Mouse (Mus musculus): ENCODE measurements around the gene Ssbp3. TPM values are rescaled to one million over a fixed set of nuclear protein-coding genes. Genes with fewer than 3 reads are reported as not detected.
A peak's percentile ranks its signal among the peaks of the same experiment; 100 is the strongest.

The Ssbp3 gene
- polyA plus RNA-seq, 1 experiment from 2014 or later: 31.5 TPM

GRCm38 (mm10) chr4:106911246-106911801, 823 bp downstream of the Ssbp3 start:
- under 1% methylated on average over 73 of the region's 89 CpGs for WGBS (ENCODE audit: insufficient replicate concordance)
- peaks cover 67% of the 10 kb centered on the region for H3K4me1 ChIP-seq (ENCODE audit: control insufficient read depth, low read depth, low read length)

GRCm38 (mm10) chr4:106911951-106912688, 1.6 kb downstream of the Ssbp3 start:
- H3K27ac ChIP-seq (ENCODE audit: low read length): peak overlapping the region; percentile 92
- WGBS (ENCODE audit: insufficient replicate concordance): under 1% methylated on average over 58 of the region's 73 CpGs
- no peaks in the 10 kb centered on the region for H3K27me3 ChIP-seq (ENCODE audit: control insufficient read depth, insufficient read depth, low read depth, low read length)
- H3K9ac ChIP-seq (ENCODE audit: low read depth, low read length): peak overlapping the region; percentile 100
- peak overlapping the region; percentile 100 for H3K4me3 ChIP-seq (ENCODE audit: low read depth, low read length)
- H3K4me1 ChIP-seq (ENCODE audit: control insufficient read depth, low read depth, low read length): peaks cover 65% of the 10 kb centered on the region
- H3K36me3 ChIP-seq (ENCODE audit: control insufficient read depth, insufficient read depth): peaks cover 26% of the 10 kb centered on the region
- no peaks in the 10 kb centered on the region for H3K9me3 ChIP-seq (replicated peaks; ENCODE audit: control insufficient read depth, low read length)
- peak overlapping the region; percentile 99 for H3K4me2 ChIP-seq (ENCODE audit: low read depth, low read length)
- peak; percentile 4; the same call in 1 of the 2 replicates for ATAC-seq (ENCODE audit: low read depth)

More at GRCm38 (mm10) chr4:106911246-106911801, 823 bp downstream of the Ssbp3 start:
- ATAC-seq (ENCODE audit: low read depth): peak; percentile 84
- H3K4me3 ChIP-seq (ENCODE audit: low read depth, low read length): peak overlapping the region; percentile 100
- peaks cover 18% of the 10 kb centered on the region for H3K36me3 ChIP-seq (ENCODE audit: control insufficient read depth, insufficient read depth)
- no peaks in the 10 kb centered on the region for H3K27me3 ChIP-seq (ENCODE audit: control insufficient read depth, insufficient read depth, low read depth, low read length)
- H3K27ac ChIP-seq (ENCODE audit: low read length): peak overlapping the region; percentile 99
- peak overlapping the region; percentile 99 for H3K4me2 ChIP-seq (ENCODE audit: low read depth, low read length)
- peak overlapping the region; percentile 100 for H3K9ac ChIP-seq (ENCODE audit: low read depth, low read length)
- no peaks in the 10 kb centered on the region for H3K9me3 ChIP-seq (replicated peaks; ENCODE audit: control insufficient read depth, low read length)

- Histone ChIP-seq H3K4me2 (ENCODE audit: low read depth, low read length) (peak overlapping the region; percentile 99), H3K36me3 (ENCODE audit: control insufficient read depth, insufficient read depth) (peaks cover 31% of the 10 kb centered on the region), H3K4me3 (ENCODE audit: low read depth, low read length) (peak overlapping the region; percentile 100), H3K9ac (ENCODE audit: low read depth, low read length) (peak overlapping the region; percentile 100), H3K27ac (ENCODE audit: low read length) (peak overlapping the region; percentile 92), H3K4me1 (ENCODE audit: control insufficient read depth, low read depth, low read length) (peaks cover 60% of the 10 kb centered on the region), H3K9me3 (replicated peaks; ENCODE audit: control insufficient read depth, low read length) (no peaks in the 10 kb centered on the region), H3K27me3 (ENCODE audit: control insufficient read depth, insufficient read depth, low read depth, low read length) (no peaks in the 10 kb centered on the region)
- no peak for ATAC-seq (ENCODE audit: low read depth)
- 10% methylated on average over 6 of the region's 6 CpGs for WGBS (ENCODE audit: insufficient replicate concordance)
These were observed 2.2 kb downstream of the Ssbp3 start for GRCm38 (mm10) chr4:106912689-106913041.

DNA sequence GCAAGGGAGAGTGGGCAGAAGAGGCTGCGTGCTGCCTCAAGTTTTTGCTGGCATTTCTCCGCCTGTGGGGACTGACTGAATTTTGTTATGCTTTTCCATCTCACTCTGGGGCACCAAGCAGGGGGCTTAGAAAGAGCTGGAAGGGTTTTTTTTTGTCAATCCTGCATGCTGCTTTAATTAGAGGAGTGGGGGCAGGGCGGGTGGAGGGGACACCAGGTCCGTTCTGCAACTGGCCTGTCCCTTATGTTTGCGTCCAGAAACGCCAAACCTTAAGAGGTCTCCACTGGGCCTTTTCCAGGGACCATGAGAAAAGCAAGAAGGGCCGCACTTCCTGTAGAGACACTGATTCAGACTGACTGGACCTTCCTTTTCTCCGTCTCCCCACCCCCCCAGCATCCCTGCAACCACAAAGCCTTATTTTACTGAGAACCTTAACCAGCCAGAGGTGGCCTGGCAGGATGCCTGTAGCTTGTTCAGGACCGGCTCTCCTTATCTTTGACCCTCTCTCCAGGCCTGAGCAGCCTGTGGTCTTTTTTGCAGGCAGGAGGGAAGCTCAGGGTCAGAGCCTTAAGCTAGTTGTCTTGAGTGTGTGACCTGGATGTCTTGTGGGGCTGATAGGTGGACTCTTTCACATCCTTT, 3.0 kb downstream of the Ssbp3 start:
- WGBS (ENCODE audit: insufficient replicate concordance): 70% methylated on average over 9 of the region's 9 CpGs
- Histone ChIP-seq H3K9ac (ENCODE audit: low read depth, low read length) (no peak overlapping the region), H3K36me3 (ENCODE audit: control insufficient read depth, insufficient read depth) (peaks cover 38% of the 10 kb centered on the region)

DNA sequence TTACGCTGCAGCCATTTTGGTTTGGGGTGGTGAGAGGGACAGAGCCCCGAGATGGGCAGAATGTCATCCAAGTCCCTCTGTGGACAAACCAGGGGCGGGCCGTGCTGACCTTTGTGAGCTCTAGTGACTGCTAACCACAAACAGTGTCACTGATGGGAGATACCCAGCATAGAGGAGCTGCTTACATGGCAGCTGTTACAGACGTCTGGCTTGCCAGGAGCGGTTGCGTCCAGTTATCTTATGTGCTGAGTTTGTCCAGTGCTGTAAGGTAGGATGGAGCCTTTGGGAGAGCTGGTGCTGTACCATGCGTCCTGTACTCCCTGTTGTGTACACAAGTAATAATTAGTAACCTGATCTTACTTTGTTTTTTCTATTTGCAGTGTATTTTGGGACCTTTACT, 4.8 kb downstream of the Ssbp3 start:
- no peak overlapping the region for H3K9ac ChIP-seq (ENCODE audit: low read depth, low read length)
- WGBS (ENCODE audit: insufficient replicate concordance): 61% methylated on average over 8 of the region's 8 CpGs
- peaks cover 41% of the 10 kb centered on the region for H3K4me1 ChIP-seq (ENCODE audit: control insufficient read depth, low read depth, low read length)
- no peaks in the 10 kb centered on the region for H3K27me3 ChIP-seq (ENCODE audit: control insufficient read depth, insufficient read depth, low read depth, low read length)
- no peak overlapping the region for H3K4me3 ChIP-seq (ENCODE audit: low read depth, low read length)
- no peaks in the 10 kb centered on the region for H3K9me3 ChIP-seq (replicated peaks; ENCODE audit: control insufficient read depth, low read length)
- H3K27ac ChIP-seq (ENCODE audit: low read length): no peak overlapping the region
- H3K4me2 ChIP-seq (ENCODE audit: low read depth, low read length): no peak overlapping the region
- ATAC-seq (ENCODE audit: low read depth): no peak
- peaks cover 49% of the 10 kb centered on the region for H3K36me3 ChIP-seq (ENCODE audit: control insufficient read depth, insufficient read depth)

More for the DNA sequence above, 3.0 kb downstream of the Ssbp3 start:
- Histone ChIP-seq H3K4me3 (ENCODE audit: low read depth, low read length) (peak overlapping the region; percentile 100), H3K4me1 (ENCODE audit: control insufficient read depth, low read depth, low read length) (peaks cover 51% of the 10 kb centered on the region), H3K4me2 (ENCODE audit: low read depth, low read length) (peak overlapping the region; percentile 99), H3K27ac (ENCODE audit: low read length) (no peak overlapping the region), H3K27me3 (ENCODE audit: control insufficient read depth, insufficient read depth, low read depth, low read length) (no peaks in the 10 kb centered on the region), H3K9me3 (replicated peaks; ENCODE audit: control insufficient read depth, low read length) (no peaks in the 10 kb centered on the region)
- no peak for ATAC-seq (ENCODE audit: low read depth)

GRCm38 (mm10) chr4:106918263-106918662, 7.8 kb downstream of the Ssbp3 start:
- 71% methylated on average over 1 of the region's 1 CpGs for WGBS (ENCODE audit: insufficient replicate concordance)
- Histone ChIP-seq H3K36me3 (ENCODE audit: control insufficient read depth, insufficient read depth) (peaks cover 51% of the 10 kb centered on the region), H3K27me3 (ENCODE audit: control insufficient read depth, insufficient read depth, low read depth, low read length) (no peaks in the 10 kb centered on the region), H3K9me3 (replicated peaks; ENCODE audit: control insufficient read depth, low read length) (no peaks in the 10 kb centered on the region), H3K27ac (ENCODE audit: low read length) (no peak overlapping the region), H3K4me1 (ENCODE audit: control insufficient read depth, low read depth, low read length) (peaks cover 59% of the 10 kb centered on the region), H3K4me2 (ENCODE audit: low read depth, low read length) (no peak overlapping the region), H3K9ac (ENCODE audit: low read depth, low read length) (no peak overlapping the region), H3K4me3 (ENCODE audit: low read depth, low read length) (no peak overlapping the region)
- ATAC-seq (ENCODE audit: low read depth): no peak

DNA sequence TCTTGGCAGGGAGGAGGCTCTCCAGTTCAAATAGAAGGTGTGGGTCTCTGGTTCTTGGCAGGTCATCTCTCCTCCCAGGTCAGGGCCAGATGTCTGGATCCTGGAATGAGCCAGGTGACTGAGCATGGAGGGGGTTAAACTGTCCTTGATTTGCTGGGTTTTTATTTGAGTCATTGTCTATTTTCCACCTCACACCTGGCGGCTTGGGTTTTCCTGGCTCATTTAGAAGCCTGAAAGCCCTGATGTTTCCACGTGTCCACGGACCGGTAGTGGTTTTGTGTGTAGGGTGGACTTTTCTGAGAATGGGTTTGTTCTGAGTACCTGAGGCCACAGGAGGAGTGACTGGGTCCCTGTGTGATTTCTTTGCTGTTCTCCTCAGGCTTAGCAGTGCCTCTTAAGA, 9.6 kb downstream of the Ssbp3 start:
- no peak for ATAC-seq (ENCODE audit: low read depth)
- H3K4me1 ChIP-seq (ENCODE audit: control insufficient read depth, low read depth, low read length): peaks cover 60% of the 10 kb centered on the region
- no peaks in the 10 kb centered on the region for H3K27me3 ChIP-seq (ENCODE audit: control insufficient read depth, insufficient read depth, low read depth, low read length)
- H3K4me3 ChIP-seq (ENCODE audit: low read depth, low read length): no peak overlapping the region
- no peak overlapping the region for H3K9ac ChIP-seq (ENCODE audit: low read depth, low read length)
- peak overlapping the region; percentile 5; the same call in 1 of the 2 replicates for H3K27ac ChIP-seq (ENCODE audit: low read length)
- H3K36me3 ChIP-seq (ENCODE audit: control insufficient read depth, insufficient read depth): peaks cover 54% of the 10 kb centered on the region
- WGBS (ENCODE audit: insufficient replicate concordance): 86% methylated on average over 4 of the region's 4 CpGs
- H3K9me3 ChIP-seq (replicated peaks; ENCODE audit: control insufficient read depth, low read length): no peaks in the 10 kb centered on the region
- H3K4me2 ChIP-seq (ENCODE audit: low read depth, low read length): no peak overlapping the region

- peak overlapping the region; percentile 35; the same call in 1 of the 2 replicates for H3K9ac ChIP-seq (ENCODE audit: low read depth, low read length)
- H3K27me3 ChIP-seq (ENCODE audit: control insufficient read depth, insufficient read depth, low read depth, low read length): no peaks in the 10 kb centered on the region
- 57% methylated on average over 9 of the region's 9 CpGs for WGBS (ENCODE audit: insufficient replicate concordance)
- H3K9me3 ChIP-seq (replicated peaks; ENCODE audit: control insufficient read depth, low read length): no peaks in the 10 kb centered on the region
- H3K27ac ChIP-seq (ENCODE audit: low read length): peak overlapping the region; percentile 81
- H3K36me3 ChIP-seq (ENCODE audit: control insufficient read depth, insufficient read depth): peaks cover 48% of the 10 kb centered on the region
- H3K4me3 ChIP-seq (ENCODE audit: low read depth, low read length): no peak overlapping the region
- no peak for ATAC-seq (ENCODE audit: low read depth)
- peaks cover 60% of the 10 kb centered on the region for H3K4me1 ChIP-seq (ENCODE audit: control insufficient read depth, low read depth, low read length)
- H3K4me2 ChIP-seq (ENCODE audit: low read depth, low read length): peak overlapping the region; percentile 58
These were observed 11.2 kb downstream of the Ssbp3 start for GRCm38 (mm10) chr4:106921375-106922336.

Measured in liver, embryonic 16.5 days (tissue).